Mouse (Mus musculus) kidney, adult 2 months (tissue): Measurements from ENCODE around the gene Olfr368. TPM values are rescaled to one million over a fixed set of nuclear protein-coding genes. Genes with fewer than 3 reads are reported as not detected.

ENCODE experiments used
- DNase-seq: peaks from one replicate; pipeline ENCODE4 v3.0.0; 2021
- H3K27ac ChIP-seq: fragments of 200-500 bp; 2 replicates; pipeline ENCODE4 v1.5.1; 2012; ENCODE audit warnings: low read depth, low read length, control low read depth, inconsistent platforms; ENCODE audit not compliant: insufficient read depth
- H3K27me3 ChIP-seq: fragments of 200-500 bp; replicated peaks from 2 replicates; pipeline ENCODE4 v1.6.1; 2012; ENCODE audit warnings: mild to moderate bottlenecking, moderate library complexity, low read length, inconsistent platforms; ENCODE audit not compliant: control insufficient read depth, insufficient read depth
- H3K36me3 ChIP-seq: fragments of 200-500 bp; 2 replicates; pipeline ENCODE4 v1.6.1; 2012; ENCODE audit warnings: mild to moderate bottlenecking, moderate library complexity, low read length, inconsistent platforms; ENCODE audit not compliant: control insufficient read depth, insufficient read depth
- H3K4me1 ChIP-seq: fragments of 200-500 bp; 2 replicates; pipeline ENCODE4 v1.6.1; 2011; ENCODE audit warnings: low read length; ENCODE audit not compliant: control insufficient read depth, insufficient read depth
- H3K4me3 ChIP-seq: fragments of 200-500 bp; 2 replicates; pipeline ENCODE4 v1.5.1; 2011; ENCODE audit warnings: mild to moderate bottlenecking, low read depth, low read length, control low read depth; ENCODE audit not compliant: insufficient read depth
- CTCF ChIP-seq: fragments of 200-500 bp; conservative IDR thresholded peaks from 2 replicates; pipeline ENCODE4 v1.5.1; 2011; ENCODE audit warnings: low read depth, mild to moderate bottlenecking, control low read depth, low read length, moderate library complexity, mixed read lengths; ENCODE audit not compliant: insufficient read depth, insufficient read length
- POLR2A ChIP-seq: fragments of 200-500 bp; IDR thresholded peaks from one replicate; pipeline ENCODE4 v1.6.1; 2011; ENCODE audit warnings: low read depth, low read length, control low read depth
- WGBS: fragments of 180-500 bp; shearing (Covaris S2); methylation state at CpG from one replicate; pipeline ENCODE4 v1.1.7; 2018; 5-methylcytosine and 5-hydroxymethylcytosine counted together
- polyA plus RNA-seq: library from polyadenylated mRNA; depleted of rRNA; stranded (reverse); fragments of >200 nt; gene quantifications from 2 replicates; pipeline ENCODE4 v1.2.3, GENCODE M21; 2012; rRNA removed

Olfr368 gene
- not detected in 2 replicates for polyA plus RNA-seq

- Histone ChIP-seq H3K27ac (no peak within 1 kb of the TSS), H3K4me1 (no peaks in the 10 kb centered on the region), H3K27me3 (no peaks in the 10 kb centered on the region), H3K36me3 (no peaks in the 10 kb centered on the region), H3K4me3 (no peak within 1 kb of the TSS)
- no peak for DNase-seq
- no peak for TF ChIP-seq POLR2A
- TF ChIP-seq CTCF: no peak
- 83% methylated on average over 1 of the region's 1 CpGs for WGBS
These were observed at the start of gene Olfr368 for GRCm38 (mm10) chr2:37326215-37326614. Gene Olfr368, plus strand, starts transcription at chr2:37326515.

DNA sequence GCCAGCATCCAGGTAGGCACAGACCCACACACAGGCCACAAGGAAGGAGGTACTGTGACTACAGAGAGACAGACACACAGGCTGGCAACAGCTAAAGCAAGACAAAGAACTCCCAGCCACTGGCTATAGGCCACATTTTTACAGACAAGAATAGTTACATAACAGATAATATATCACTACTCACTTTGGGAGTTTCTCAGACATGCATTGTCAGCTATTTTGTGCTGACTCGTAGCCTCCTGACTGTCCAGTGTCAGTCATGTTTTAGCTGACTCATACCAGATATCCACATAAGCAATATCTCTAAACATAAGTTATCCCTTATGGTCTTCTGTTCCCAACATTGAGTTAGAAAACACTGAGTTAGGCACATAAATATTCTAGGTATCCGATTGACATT lies 7.0 kb downstream of the Olfr368 start:
- no peaks in the 10 kb centered on the region for H3K27me3 ChIP-seq
- no peaks in the 10 kb centered on the region for H3K36me3 ChIP-seq
- no peak overlapping the region for H3K4me3 ChIP-seq
- no peak overlapping the region for H3K27ac ChIP-seq
- TF ChIP-seq POLR2A (no peak), CTCF (no peak)
- no peaks in the 10 kb centered on the region for H3K4me1 ChIP-seq
- WGBS: 69% methylated on average over 2 of the region's 2 CpGs
- no peak for DNase-seq

DNA sequence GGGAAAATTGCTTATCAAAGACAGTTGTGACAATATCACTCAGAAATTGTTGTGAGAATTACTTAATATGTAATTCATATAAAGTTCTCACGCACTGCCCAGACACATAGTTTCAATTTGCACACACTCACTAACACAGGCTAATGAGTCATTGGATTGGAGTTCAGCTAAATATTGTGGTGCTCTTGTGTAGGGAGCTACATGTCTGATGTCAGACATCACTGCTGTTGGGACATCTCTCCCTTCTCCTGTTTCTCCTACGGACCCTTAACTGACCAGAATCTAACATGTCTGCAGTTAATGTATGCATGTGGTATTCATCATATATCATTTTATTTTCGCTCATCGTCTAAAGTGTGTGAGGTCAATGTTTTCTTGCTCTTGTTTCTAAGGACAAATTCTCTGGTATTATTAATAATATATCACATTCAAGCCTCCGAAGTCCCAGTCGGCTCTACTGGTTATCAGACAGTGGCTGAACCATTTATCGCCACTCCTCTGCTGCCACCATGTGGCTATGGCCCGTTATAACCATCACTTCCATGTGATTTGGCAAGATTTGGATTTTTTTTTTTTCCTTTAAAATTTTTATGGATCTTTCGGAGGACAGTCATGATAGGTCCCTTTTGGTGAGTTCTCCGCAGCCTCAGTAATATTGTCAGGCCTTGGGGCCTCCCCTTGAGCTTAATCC lies 12.3 kb downstream of the Olfr368 start:
- no peaks in the 10 kb centered on the region for H3K27me3 ChIP-seq
- 51% methylated on average over 10 of the region's 10 CpGs for WGBS
- H3K4me1 ChIP-seq: no peaks in the 10 kb centered on the region
- DNase-seq: peak; percentile 51
- TF ChIP-seq POLR2A: no peak
- peak; percentile 79 for TF ChIP-seq CTCF
- H3K27ac ChIP-seq: no peak overlapping the region
- H3K36me3 ChIP-seq: no peaks in the 10 kb centered on the region
- H3K4me3 ChIP-seq: no peak overlapping the region

DNA sequence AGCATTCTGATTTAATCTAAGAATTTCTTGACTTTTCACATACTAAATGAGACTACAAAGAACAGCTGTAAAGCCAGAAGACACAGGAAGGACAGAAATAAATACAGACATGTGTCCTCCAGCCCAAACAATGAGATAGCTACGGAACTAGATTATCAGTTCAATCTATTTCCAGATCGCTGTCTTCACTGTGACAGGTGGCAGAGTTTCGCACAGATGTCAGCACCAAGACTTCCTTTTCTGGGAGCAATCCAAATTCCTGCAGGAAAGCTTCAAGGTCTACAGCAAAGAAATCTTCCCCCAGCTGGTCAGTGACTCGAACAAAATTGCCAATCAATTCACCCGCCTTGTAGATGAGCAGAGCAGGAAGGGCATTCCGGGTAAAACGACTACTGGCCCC lies 25.4 kb downstream of the Olfr368 start:
- TF ChIP-seq CTCF (no peak), POLR2A (no peak)
- peak; percentile 70 for DNase-seq
- Histone ChIP-seq H3K4me3 (no peak overlapping the region), H3K27me3 (no peaks in the 10 kb centered on the region), H3K36me3 (peaks cover 10% of the 10 kb centered on the region), H3K27ac (no peak overlapping the region), H3K4me1 (no peaks in the 10 kb centered on the region)
- WGBS: 76% methylated on average over 7 of the region's 7 CpGs

DNA sequence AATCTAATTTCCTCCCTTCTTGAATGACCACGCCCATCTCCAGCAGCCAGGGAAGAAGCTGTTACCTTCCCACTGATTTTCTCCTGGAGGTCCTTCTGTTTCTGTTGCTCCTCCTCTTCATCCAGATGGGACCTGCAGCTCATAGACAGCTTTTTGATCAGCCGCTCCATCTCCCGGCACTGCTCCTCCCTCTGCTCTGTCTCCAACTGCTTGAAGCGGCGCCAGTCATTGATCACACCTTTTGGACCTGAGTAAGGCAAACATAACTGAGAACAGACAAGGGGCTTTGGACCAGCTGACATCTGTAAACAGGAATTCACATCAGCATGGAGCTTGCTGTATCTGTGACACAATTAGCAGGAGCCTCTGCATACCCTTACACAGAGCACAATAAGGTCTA lies 29.3 kb downstream of the Olfr368 start:
- H3K36me3 ChIP-seq: peaks cover 10% of the 10 kb centered on the region
- 100% methylated on average over 5 of the region's 5 CpGs for WGBS

DNA sequence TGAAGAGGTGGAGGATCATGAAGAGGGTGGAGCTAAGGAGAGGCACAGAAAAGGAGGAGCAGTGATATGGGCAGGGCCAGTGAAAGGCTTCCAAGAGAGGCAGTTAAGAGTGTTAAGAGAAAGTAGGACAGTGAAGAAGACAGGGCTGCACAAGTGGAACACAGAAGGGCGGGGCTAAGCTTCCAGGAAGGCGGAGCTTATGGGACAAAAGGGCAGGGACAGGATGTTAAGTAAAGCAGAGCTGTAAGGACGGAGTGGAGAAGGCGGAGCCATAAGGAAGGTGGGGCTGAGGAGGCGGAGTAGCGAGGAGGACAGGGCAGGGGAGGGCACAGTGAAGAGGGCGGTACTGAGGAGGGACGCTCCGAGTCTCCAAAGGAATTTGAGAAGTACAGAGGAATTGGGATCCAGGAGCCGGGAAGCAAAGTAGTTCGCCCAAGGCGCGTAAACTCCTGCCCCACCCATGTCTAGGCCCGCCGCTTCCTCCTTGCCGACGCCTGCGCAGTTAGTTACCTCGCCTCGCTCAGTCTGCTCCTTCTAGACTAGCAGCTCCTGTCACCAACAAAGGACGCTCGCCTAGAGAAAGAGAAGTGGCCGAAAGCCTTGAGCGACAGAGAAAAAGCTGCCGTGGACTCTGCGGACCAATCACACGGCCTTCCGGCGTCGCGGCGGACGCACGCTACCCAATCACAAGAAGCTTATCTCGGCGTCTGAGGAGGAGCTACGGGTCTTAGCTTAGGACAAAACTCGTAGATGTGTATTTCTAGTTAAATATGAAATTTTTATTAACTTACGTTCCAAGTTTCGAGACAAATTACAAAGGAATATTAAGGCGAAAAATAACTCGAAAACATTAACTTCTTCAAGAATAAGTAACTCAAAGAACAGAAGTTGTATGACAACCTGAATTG lies 32.6 kb downstream of the Olfr368 start, which contains the start of gene Pdcl:
TSS of gene Pdcl (minus strand) at position 700 of the 908 bp plus-strand sequence.
- TF ChIP-seq POLR2A: peak; percentile 58
- TF ChIP-seq CTCF: no peak
- Histone ChIP-seq H3K36me3 (peaks cover 6% of the 10 kb centered on the region), H3K27ac (peak within 1 kb of the TSS; percentile 98), H3K27me3 (no peaks in the 10 kb centered on the region), H3K4me1 (no peaks in the 10 kb centered on the region), H3K4me3 (peak within 1 kb of the TSS; percentile 91)
- WGBS: under 1% methylated on average over 42 of the region's 42 CpGs
- peak; percentile 98 for DNase-seq

More for the DNA sequence above, 29.3 kb downstream of the Olfr368 start:
- TF ChIP-seq CTCF: no peak
- no peak for TF ChIP-seq POLR2A
- Histone ChIP-seq H3K4me3 (no peak overlapping the region), H3K27ac (no peak overlapping the region), H3K4me1 (no peaks in the 10 kb centered on the region), H3K27me3 (no peaks in the 10 kb centered on the region)
- no peak for DNase-seq

DNA sequence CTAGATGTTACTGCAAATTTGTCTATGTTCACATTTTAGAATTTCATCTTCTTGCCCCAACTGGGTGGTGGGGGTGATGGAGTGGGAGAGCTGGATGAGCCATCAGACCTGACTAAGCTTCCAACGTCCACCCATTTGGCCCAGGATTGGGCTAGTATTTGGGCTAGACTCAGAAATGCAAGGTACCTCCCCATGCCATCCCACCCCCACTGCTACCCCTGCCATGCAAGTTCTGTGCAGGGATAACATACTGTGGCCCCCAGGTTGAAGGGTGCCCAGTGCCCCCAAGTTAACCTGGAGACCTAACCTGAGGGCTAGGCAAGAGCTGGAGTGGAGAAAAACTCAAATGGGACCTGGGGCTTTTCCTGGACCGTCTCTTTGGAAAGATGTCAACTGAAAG lies 33.6 kb downstream of the Olfr368 start:
- WGBS: 91% methylated on average over 2 of the region's 2 CpGs
- H3K27ac ChIP-seq: no peak overlapping the region
- no peak overlapping the region for H3K4me3 ChIP-seq
- H3K4me1 ChIP-seq: no peaks in the 10 kb centered on the region
- H3K27me3 ChIP-seq: no peaks in the 10 kb centered on the region
- TF ChIP-seq POLR2A (no peak), CTCF (no peak)
- peaks cover 3% of the 10 kb centered on the region for H3K36me3 ChIP-seq
- DNase-seq: no peak
